Mouse (Mus musculus) testis, adult 2 months (tissue): Measurements from ENCODE around the gene Strn4. TPM values are rescaled to one million over a fixed set of nuclear protein-coding genes. Genes with fewer than 3 reads are reported as not detected.

Source experiments
- H3K27ac ChIP-seq: fragments of 200-500 bp; 2 replicates; pipeline ENCODE4 v1.5.1; 2012; ENCODE audit warnings: low read depth, low read length; ENCODE audit not compliant: control insufficient read depth, insufficient read depth
- H3K27me3 ChIP-seq: fragments of 200-500 bp; 2 replicates; pipeline ENCODE4 v1.6.1; 2012; ENCODE audit warnings: mild to moderate bottlenecking, low read length, moderate library complexity; ENCODE audit not compliant: control insufficient read depth, insufficient read depth
- H3K36me3 ChIP-seq: fragments of 200-500 bp; 2 replicates; pipeline ENCODE4 v1.6.1; 2012; ENCODE audit warnings: mild to moderate bottlenecking, low read length; ENCODE audit not compliant: control insufficient read depth, insufficient read depth
- H3K4me1 ChIP-seq: fragments of 200-500 bp; 2 replicates; pipeline ENCODE4 v1.6.1; 2012; ENCODE audit warnings: low read length; ENCODE audit not compliant: control insufficient read depth, insufficient read depth
- H3K4me3 ChIP-seq: fragments of 200-500 bp; 2 replicates; pipeline ENCODE4 v1.5.1; 2012; ENCODE audit warnings: low read depth, mild to moderate bottlenecking, low read length, moderate library complexity, mixed read lengths; ENCODE audit not compliant: control insufficient read depth
- CTCF ChIP-seq: fragments of 200-500 bp; IDR thresholded peaks from 2 replicates; pipeline ENCODE4 v1.5.1; 2012; ENCODE audit warnings: low read depth, mild to moderate bottlenecking, inconsistent platforms, low read length, moderate library complexity; ENCODE audit not compliant: control insufficient read depth, insufficient read depth, insufficient replicate concordance
- POLR2A ChIP-seq: fragments of 200-500 bp; IDR thresholded peaks from 2 replicates; pipeline ENCODE4 v1.6.1; 2012; ENCODE audit warnings: low read depth, mild to moderate bottlenecking, inconsistent platforms, low read length, moderate library complexity; ENCODE audit not compliant: control insufficient read depth
- polyA plus RNA-seq: library from polyadenylated mRNA; depleted of rRNA; stranded (reverse); fragments of >200 nt; gene quantifications from 2 replicates; pipeline ENCODE4 v1.2.3, GENCODE M21; 2012; rRNA removed

Strn4 gene
- polyA plus RNA-seq: 130 and 147 TPM in 2 replicates

GRCm38 (mm10) chr7:16815351-16815941, at the start of gene Strn4:
Gene Strn4 (plus strand): TSS chr7:16815889.
- H3K27me3 ChIP-seq: no peaks in the 10 kb centered on the region
- TF ChIP-seq POLR2A: no peak
- no peaks in the 10 kb centered on the region; the same call in 1 of the 2 replicates for H3K36me3 ChIP-seq
- H3K4me3 ChIP-seq: peak within 1 kb of the TSS; percentile 91
- H3K27ac ChIP-seq: peak within 1 kb of the TSS; percentile 92
- H3K4me1 ChIP-seq: peaks cover 33% of the 10 kb centered on the region

- H3K27me3 ChIP-seq: no peaks in the 10 kb centered on the region
- no peak overlapping the region for H3K4me3 ChIP-seq
- no peaks in the 10 kb centered on the region for H3K36me3 ChIP-seq
- no peak for TF ChIP-seq POLR2A
- TF ChIP-seq CTCF: no peak
- peaks cover 2% of the 10 kb centered on the region for H3K4me1 ChIP-seq
- no peak overlapping the region for H3K27ac ChIP-seq
Measured at GRCm38 (mm10) chr7:16766443-16766842, 49.2 kb upstream of the Strn4 start.

- TF ChIP-seq POLR2A (no peak), CTCF (no peak)
Measured at GRCm38 (mm10) chr7:16775888-16776287, 39.8 kb upstream of the Strn4 start.

GRCm38 (mm10) chr7:16780076-16780475, 35.6 kb upstream of the Strn4 start:
- peak overlapping the region; percentile 16; the same call in 1 of the 2 replicates for H3K27ac ChIP-seq
- H3K4me3 ChIP-seq: no peak overlapping the region
- peaks cover 9% of the 10 kb centered on the region for H3K4me1 ChIP-seq
- no peaks in the 10 kb centered on the region for H3K36me3 ChIP-seq
- TF ChIP-seq POLR2A (no peak), CTCF (no peak)
- no peaks in the 10 kb centered on the region for H3K27me3 ChIP-seq

More at GRCm38 (mm10) chr7:16775888-16776287, 39.8 kb upstream of the Strn4 start:
- H3K4me1 ChIP-seq: peaks cover 4% of the 10 kb centered on the region
- no peaks in the 10 kb centered on the region for H3K27me3 ChIP-seq
- H3K36me3 ChIP-seq: no peaks in the 10 kb centered on the region
- no peak overlapping the region for H3K27ac ChIP-seq
- no peak overlapping the region for H3K4me3 ChIP-seq

- Histone ChIP-seq H3K4me1 (peaks cover 9% of the 10 kb centered on the region), H3K4me3 (peak within 1 kb of the TSS; percentile 83), H3K27ac (no peak within 1 kb of the TSS), H3K36me3 (no peaks in the 10 kb centered on the region), H3K27me3 (no peaks in the 10 kb centered on the region)
- TF ChIP-seq CTCF: no peak
- TF ChIP-seq POLR2A: peak; percentile 84
Measured at GRCm38 (mm10) chr7:16780825-16781554, 34.7 kb upstream of the Strn4 start, which contains the start of gene Slc1a5. Gene Slc1a5 (plus strand): TSS chr7:16781340.

- H3K36me3 ChIP-seq: no peaks in the 10 kb centered on the region
- peaks cover 9% of the 10 kb centered on the region for H3K4me1 ChIP-seq
- no peaks in the 10 kb centered on the region for H3K27me3 ChIP-seq
- H3K27ac ChIP-seq: no peak overlapping the region
- TF ChIP-seq CTCF (no peak), POLR2A (no peak)
- peak overlapping the region; percentile 83 for H3K4me3 ChIP-seq
Measured at GRCm38 (mm10) chr7:16781555-16781815, 34.2 kb upstream of the Strn4 start.

GRCm38 (mm10) chr7:16781816-16782554, 33.7 kb upstream of the Strn4 start:
- Histone ChIP-seq H3K4me1 (peaks cover 9% of the 10 kb centered on the region), H3K27ac (no peak overlapping the region)
- TF ChIP-seq CTCF: no peak
- no peak for TF ChIP-seq POLR2A

More at GRCm38 (mm10) chr7:16781816-16782554, 33.7 kb upstream of the Strn4 start:
- Histone ChIP-seq H3K4me3 (peak overlapping the region; percentile 83), H3K27me3 (no peaks in the 10 kb centered on the region), H3K36me3 (no peaks in the 10 kb centered on the region)
